Mouse (Mus musculus): ENCODE measurements around the gene Wwp2. TPM values are rescaled to one million over a fixed set of nuclear protein-coding genes. Genes with fewer than 3 reads are reported as not detected.

Wwp2 gene
- polyA plus RNA-seq, 1 experiment: 42.5 TPM

- TF ChIP-seq POLR2A (IDR thresholded peaks at IDR 0.05; ENCODE audit: borderline replicate concordance, extremely low read depth, insufficient read depth, insufficient read length, poor library complexity, severe bottlenecking) (no peak), CTCF (IDR thresholded peaks at IDR 0.05; ENCODE audit: borderline replicate concordance, extremely low read depth, insufficient read depth, insufficient read length) (no peak)
- no peak for DNase-seq (ENCODE audit: low read depth)
Observed at GRCm38 (mm10) chr8:107514949-107515721, 79.0 kb downstream of the Wwp2 start.

DNA sequence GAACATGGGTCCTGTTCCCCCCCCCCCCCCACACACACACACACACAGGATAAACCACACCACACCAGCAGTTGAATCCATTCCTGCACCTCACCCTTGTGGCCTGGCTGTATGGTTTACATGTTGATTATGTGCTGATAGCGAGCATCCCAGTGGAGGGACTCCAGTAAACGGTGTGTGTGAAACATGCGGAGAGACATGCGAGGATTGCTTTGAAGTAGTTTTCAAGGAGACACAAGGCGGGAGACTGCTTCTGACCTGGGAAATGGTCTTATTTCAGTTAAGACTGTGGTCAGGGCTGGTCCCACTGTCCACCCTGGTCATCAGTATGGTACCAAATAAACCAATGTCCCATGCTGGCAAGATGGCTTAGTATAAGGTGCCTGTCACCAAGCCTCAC, 82.6 kb downstream of the Wwp2 start:
- DNase-seq (ENCODE audit: low read depth): no peak
- no peak for TF ChIP-seq POLR2A (IDR thresholded peaks at IDR 0.05; ENCODE audit: borderline replicate concordance, extremely low read depth, insufficient read depth, insufficient read length, poor library complexity, severe bottlenecking)
- no peak for TF ChIP-seq CTCF (IDR thresholded peaks at IDR 0.05; ENCODE audit: borderline replicate concordance, extremely low read depth, insufficient read depth, insufficient read length)

- TF ChIP-seq POLR2A (IDR thresholded peaks at IDR 0.05; ENCODE audit: borderline replicate concordance, extremely low read depth, insufficient read depth, insufficient read length, poor library complexity, severe bottlenecking) (no peak), CTCF (IDR thresholded peaks at IDR 0.05; ENCODE audit: borderline replicate concordance, extremely low read depth, insufficient read depth, insufficient read length) (no peak)
- DNase-seq (ENCODE audit: low read depth): peak; percentile 88
Observed at GRCm38 (mm10) chr8:107519860-107520259, 83.7 kb downstream of the Wwp2 start.

DNA sequence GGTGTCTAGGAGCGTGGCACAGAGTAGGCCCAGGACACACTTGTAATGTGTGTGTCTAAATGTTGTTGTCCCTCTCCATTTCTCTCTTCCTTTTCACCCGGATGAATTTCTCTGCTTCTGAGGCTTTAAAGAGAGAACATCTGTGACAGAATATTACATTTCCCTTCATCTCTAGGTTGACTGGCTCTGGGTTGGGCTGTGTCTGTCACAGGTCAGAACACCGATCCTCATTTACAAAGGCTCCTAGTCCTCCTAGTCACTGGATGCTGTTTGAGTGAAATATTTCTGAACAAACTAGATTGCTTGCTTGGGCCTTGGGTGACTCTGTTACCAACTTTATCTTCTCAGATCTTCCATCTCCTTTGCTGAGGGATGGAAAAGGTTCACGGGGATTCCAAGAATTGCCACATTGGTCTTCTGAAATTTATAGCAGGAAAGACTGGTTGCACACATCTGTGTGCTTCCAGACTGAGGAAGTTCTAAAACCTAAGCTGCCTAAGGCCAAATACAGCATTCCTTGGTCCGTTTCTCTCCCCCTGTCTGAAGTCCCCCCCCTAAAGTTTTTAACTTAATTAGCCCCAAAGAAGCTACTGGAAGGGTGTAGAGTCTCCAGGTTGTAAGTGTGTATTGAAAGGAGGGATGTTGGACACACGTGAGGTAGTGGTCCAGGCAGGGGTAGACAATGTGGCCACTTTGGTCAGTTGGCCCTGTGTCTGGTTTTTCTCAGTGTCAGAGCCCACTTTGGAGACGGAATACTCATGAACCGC, 85.8 kb downstream of the Wwp2 start:
- TF ChIP-seq POLR2A (IDR thresholded peaks at IDR 0.05; ENCODE audit: borderline replicate concordance, extremely low read depth, insufficient read depth, insufficient read length, poor library complexity, severe bottlenecking) (no peak), CTCF (IDR thresholded peaks at IDR 0.05; ENCODE audit: borderline replicate concordance, extremely low read depth, insufficient read depth, insufficient read length) (no peak)
- DNase-seq (ENCODE audit: low read depth): no peak

DNA sequence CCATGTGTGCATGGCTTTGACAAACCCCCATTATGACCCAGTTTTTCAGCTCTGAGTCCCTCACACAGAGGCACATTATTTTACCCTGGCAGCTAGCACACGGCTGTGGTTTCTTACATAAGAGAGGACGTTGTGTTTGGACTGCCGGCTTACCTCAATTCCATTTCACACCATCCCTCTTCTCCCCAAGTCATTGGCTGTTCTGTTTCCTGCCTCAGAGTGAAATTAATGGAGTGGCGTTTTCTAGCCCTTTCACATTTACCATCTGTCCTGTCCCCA, 86.3 kb downstream of the Wwp2 start:
- TF ChIP-seq CTCF (IDR thresholded peaks at IDR 0.05; ENCODE audit: borderline replicate concordance, extremely low read depth, insufficient read depth, insufficient read length) (no peak), POLR2A (IDR thresholded peaks at IDR 0.05; ENCODE audit: borderline replicate concordance, extremely low read depth, insufficient read depth, insufficient read length, poor library complexity, severe bottlenecking) (no peak)
- peak; percentile 45 for DNase-seq (ENCODE audit: low read depth)

DNA sequence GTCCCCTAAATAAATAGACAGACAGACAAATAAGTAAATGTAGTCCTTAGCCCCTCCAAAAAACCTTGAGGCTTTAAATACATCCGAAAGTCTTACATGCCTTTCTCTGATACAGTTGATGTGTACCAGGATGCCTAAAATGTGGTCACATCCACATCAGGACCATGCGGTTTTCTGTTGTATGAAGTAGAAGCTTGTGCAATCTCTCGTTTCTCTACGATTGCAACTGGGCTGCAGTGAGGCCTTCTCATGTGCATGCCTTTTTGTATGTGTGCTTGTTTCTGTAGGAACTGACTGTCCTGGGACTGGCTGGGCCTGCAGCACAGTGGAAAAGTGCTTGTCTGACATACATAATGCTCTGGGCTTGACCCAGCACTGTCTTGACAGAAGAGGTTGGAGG, 88.4 kb downstream of the Wwp2 start:
- TF ChIP-seq POLR2A (IDR thresholded peaks at IDR 0.05; ENCODE audit: borderline replicate concordance, extremely low read depth, insufficient read depth, insufficient read length, poor library complexity, severe bottlenecking) (no peak), CTCF (IDR thresholded peaks at IDR 0.05; ENCODE audit: borderline replicate concordance, extremely low read depth, insufficient read depth, insufficient read length) (no peak)
- no peak for DNase-seq (ENCODE audit: low read depth)

DNA sequence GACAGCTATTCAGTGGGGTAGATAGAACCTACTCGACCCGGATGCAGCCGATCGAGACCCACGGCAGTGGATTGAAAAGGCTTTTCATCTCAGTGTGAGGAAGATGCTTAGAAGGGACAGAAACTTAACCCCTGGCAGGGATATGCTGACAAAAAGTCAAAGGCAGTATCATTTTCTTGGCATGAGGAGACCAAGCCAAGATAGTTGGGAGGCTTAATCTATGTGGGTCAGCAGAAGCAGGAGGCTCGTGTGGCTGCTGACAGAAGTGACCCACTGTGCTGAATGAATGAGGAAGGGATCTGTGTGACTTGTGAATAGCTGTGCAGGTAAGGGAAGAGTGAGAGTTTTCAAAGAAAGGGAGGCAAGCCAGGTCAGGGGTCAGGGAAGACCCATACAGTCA, 92.6 kb downstream of the Wwp2 start:
- no peak for TF ChIP-seq POLR2A (IDR thresholded peaks at IDR 0.05; ENCODE audit: borderline replicate concordance, extremely low read depth, insufficient read depth, insufficient read length, poor library complexity, severe bottlenecking)
- no peak for TF ChIP-seq CTCF (IDR thresholded peaks at IDR 0.05; ENCODE audit: borderline replicate concordance, extremely low read depth, insufficient read depth, insufficient read length)
- peak; percentile 51 for DNase-seq (ENCODE audit: low read depth)

DNA sequence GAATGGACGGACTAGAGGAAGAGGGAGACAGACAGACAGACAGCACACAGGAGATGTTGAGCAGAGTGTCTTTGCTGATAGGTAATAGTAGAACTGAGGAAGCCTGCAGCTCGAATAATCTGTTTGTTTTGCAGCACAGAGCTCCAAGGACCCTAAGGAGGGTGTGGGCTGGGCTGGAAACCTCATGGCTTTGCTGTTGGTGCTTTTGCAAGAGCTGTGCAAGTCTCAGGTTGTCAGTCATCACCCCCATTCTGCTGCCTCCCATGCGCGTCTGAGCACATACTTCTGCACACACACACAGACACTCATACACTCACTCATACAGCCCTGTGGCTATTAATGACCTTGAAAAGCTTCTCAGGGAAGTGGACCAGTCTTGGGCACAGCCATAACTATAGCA, 101.3 kb downstream of the Wwp2 start:
- no peak for DNase-seq (ENCODE audit: low read depth)
- TF ChIP-seq CTCF (IDR thresholded peaks at IDR 0.05; ENCODE audit: borderline replicate concordance, extremely low read depth, insufficient read depth, insufficient read length): no peak
- no peak for TF ChIP-seq POLR2A (IDR thresholded peaks at IDR 0.05; ENCODE audit: borderline replicate concordance, extremely low read depth, insufficient read depth, insufficient read length, poor library complexity, severe bottlenecking)

- DNase-seq (ENCODE audit: low read depth): no peak
- TF ChIP-seq CTCF (IDR thresholded peaks at IDR 0.05; ENCODE audit: borderline replicate concordance, extremely low read depth, insufficient read depth, insufficient read length) (no peak), POLR2A (IDR thresholded peaks at IDR 0.05; ENCODE audit: borderline replicate concordance, extremely low read depth, insufficient read depth, insufficient read length, poor library complexity, severe bottlenecking) (no peak)
Observed at GRCm38 (mm10) chr8:107540623-107541022, 104.5 kb downstream of the Wwp2 start.

- no peak for TF ChIP-seq POLR2A (IDR thresholded peaks at IDR 0.05; ENCODE audit: borderline replicate concordance, extremely low read depth, insufficient read depth, insufficient read length, poor library complexity, severe bottlenecking)
- TF ChIP-seq CTCF (IDR thresholded peaks at IDR 0.05; ENCODE audit: borderline replicate concordance, extremely low read depth, insufficient read depth, insufficient read length): no peak
- DNase-seq (ENCODE audit: low read depth): no peak
Observed at GRCm38 (mm10) chr8:107541369-107541768, 105.2 kb downstream of the Wwp2 start.

- TF ChIP-seq POLR2A (IDR thresholded peaks at IDR 0.05; ENCODE audit: borderline replicate concordance, extremely low read depth, insufficient read depth, insufficient read length, poor library complexity, severe bottlenecking): no peak
- no peak for TF ChIP-seq CTCF (IDR thresholded peaks at IDR 0.05; ENCODE audit: borderline replicate concordance, extremely low read depth, insufficient read depth, insufficient read length)
- no peak for DNase-seq (ENCODE audit: low read depth)
Observed at GRCm38 (mm10) chr8:107542151-107542550, 106.0 kb downstream of the Wwp2 start.

- TF ChIP-seq POLR2A (IDR thresholded peaks at IDR 0.05; ENCODE audit: borderline replicate concordance, extremely low read depth, insufficient read depth, insufficient read length, poor library complexity, severe bottlenecking): no peak
- TF ChIP-seq CTCF (IDR thresholded peaks at IDR 0.05; ENCODE audit: borderline replicate concordance, extremely low read depth, insufficient read depth, insufficient read length): no peak
- DNase-seq (ENCODE audit: low read depth): no peak
Observed at GRCm38 (mm10) chr8:107543714-107544113, 107.5 kb downstream of the Wwp2 start.

Measured in brain, embryonic 14.5 days (tissue).